Mouse (Mus musculus) liver, embryonic 16.5 days (tissue): Measurements from ENCODE around the gene Chst8. TPM values are rescaled to one million over a fixed set of nuclear protein-coding genes. Genes with fewer than 3 reads are reported as not detected.

Experiments used
- ATAC-seq: fragments of 200-750 bp; cut with Nextera tagmentation; 2 replicates; pipeline ENCODE4 v1.8.0; 2017; ENCODE audit warnings: low read depth, mild to moderate bottlenecking, moderate number of reproducible peaks, moderate library complexity
- H3K27ac ChIP-seq: fragments of 300-500 bp; sonication (generic); 2 replicates; pipeline ENCODE4 v1.5.1; 2014; ENCODE audit warnings: mild to moderate bottlenecking, low read length
- H3K27me3 ChIP-seq: fragments of 300-500 bp; sonication (generic); 2 replicates; pipeline ENCODE4 v1.6.1; 2014; ENCODE audit warnings: low read depth, low read length, mixed read lengths; ENCODE audit not compliant: control insufficient read depth, insufficient read depth
- H3K36me3 ChIP-seq: fragments of 300-500 bp; sonication (generic); 2 replicates; pipeline ENCODE4 v1.6.1; 2014; ENCODE audit warnings: mild to moderate bottlenecking; ENCODE audit not compliant: control insufficient read depth, insufficient read depth
- H3K4me1 ChIP-seq: fragments of 300-500 bp; sonication (generic); 2 replicates; pipeline ENCODE4 v1.6.1; 2014; ENCODE audit warnings: low read depth, low read length, mixed read lengths; ENCODE audit not compliant: control insufficient read depth
- H3K4me2 ChIP-seq: fragments of 300-500 bp; sonication (generic); 2 replicates; pipeline ENCODE4 v1.6.1; 2014; ENCODE audit warnings: low read depth, low read length, mixed read lengths
- H3K4me3 ChIP-seq: fragments of 300-500 bp; sonication (generic); 2 replicates; pipeline ENCODE4 v1.5.1; 2014; ENCODE audit warnings: low read depth, mild to moderate bottlenecking, low read length
- H3K9ac ChIP-seq: fragments of 300-500 bp; sonication (generic); 2 replicates; pipeline ENCODE4 v1.6.1; 2014; ENCODE audit warnings: low read depth, low read length
- H3K9me3 ChIP-seq: fragments of 300-500 bp; sonication (generic); replicated peaks from 2 replicates; pipeline ENCODE4 v1.6.1; 2016; ENCODE audit warnings: low read length; ENCODE audit not compliant: control insufficient read depth
- WGBS: fragments of 180-500 bp; shearing (Covaris S2); extraction: QIAGEN DNeasy Blood & Tissue Kit; methylation state at CpG from one replicate; pipeline ENCODE4 v1.1.7; 2014; ENCODE audit not compliant: insufficient replicate concordance; 5-methylcytosine and 5-hydroxymethylcytosine counted together
- polyA plus RNA-seq: library from polyadenylated mRNA; unstranded; fragments of >200 nt; fragmentation: Nextera tagmentation; extraction: Ambion mirVana; gene quantifications from 2 replicates; pipeline ENCODE4 v1.2.1, GENCODE M21; 2015

Gene Chst8
- polyA plus RNA-seq, 1 experiment from 2014 or later, result 0.33 TPM

DNA sequence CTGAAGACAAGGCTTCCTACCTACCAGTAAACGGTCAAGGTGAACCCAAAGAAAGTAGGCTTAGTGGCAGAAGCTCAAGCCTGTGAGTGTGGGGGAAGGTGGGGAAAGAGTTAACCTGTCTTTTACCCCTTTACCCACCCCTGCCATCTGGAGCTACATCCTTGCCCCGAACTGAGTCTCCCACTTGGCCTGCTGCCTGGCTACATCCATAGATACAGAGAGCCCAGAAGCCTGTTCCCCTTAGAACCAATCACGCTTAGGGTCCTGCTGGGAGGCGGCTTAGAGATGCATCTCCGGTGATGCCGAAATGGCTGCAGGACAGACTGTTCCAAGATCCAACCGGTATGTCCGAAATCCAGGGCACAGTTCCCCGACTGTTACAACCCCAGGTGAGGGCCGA lies 1.5 kb downstream of the Chst8 start:
- WGBS, result 4% methylated on average over 10 of the region's 10 CpGs
- Histone ChIP-seq H3K36me3 (no peaks in the 10 kb centered on the region), H3K4me2 (no peak overlapping the region), H3K27ac (no peak overlapping the region), H3K9ac (no peak overlapping the region), H3K4me1 (no peaks in the 10 kb centered on the region; the same call in none of the 2 replicates), H3K9me3 (no peaks in the 10 kb centered on the region), H3K27me3 (peaks cover 41% of the 10 kb centered on the region), H3K4me3 (no peak overlapping the region)
- no peak for ATAC-seq

DNA sequence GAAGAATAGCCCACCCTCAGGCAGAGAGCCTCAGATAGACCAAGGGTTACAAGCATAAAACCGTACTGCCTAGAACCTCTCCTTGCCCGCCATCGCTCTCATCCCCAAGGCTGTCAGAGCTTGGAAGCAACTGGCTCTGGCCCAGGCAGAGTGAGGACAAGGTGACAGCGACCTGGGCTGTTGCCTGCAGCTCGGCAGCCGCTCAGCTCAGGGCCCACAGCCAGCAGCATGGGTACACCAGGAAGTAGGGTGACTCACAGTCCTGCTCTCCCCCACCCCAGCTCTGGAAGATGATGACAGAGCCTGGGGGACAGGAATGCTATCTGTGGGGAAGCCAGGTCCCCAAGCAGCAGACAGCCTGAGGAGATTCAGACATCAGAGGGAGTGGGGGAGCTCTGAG lies 6.2 kb downstream of the Chst8 start:
- Histone ChIP-seq H3K9me3 (no peaks in the 10 kb centered on the region), H3K36me3 (no peaks in the 10 kb centered on the region), H3K27ac (no peak overlapping the region), H3K27me3 (peaks cover 13% of the 10 kb centered on the region), H3K4me1 (no peaks in the 10 kb centered on the region), H3K9ac (no peak overlapping the region), H3K4me3 (no peak overlapping the region), H3K4me2 (no peak overlapping the region)
- ATAC-seq, result no peak
- WGBS, result 43% methylated on average over 6 of the region's 6 CpGs

DNA sequence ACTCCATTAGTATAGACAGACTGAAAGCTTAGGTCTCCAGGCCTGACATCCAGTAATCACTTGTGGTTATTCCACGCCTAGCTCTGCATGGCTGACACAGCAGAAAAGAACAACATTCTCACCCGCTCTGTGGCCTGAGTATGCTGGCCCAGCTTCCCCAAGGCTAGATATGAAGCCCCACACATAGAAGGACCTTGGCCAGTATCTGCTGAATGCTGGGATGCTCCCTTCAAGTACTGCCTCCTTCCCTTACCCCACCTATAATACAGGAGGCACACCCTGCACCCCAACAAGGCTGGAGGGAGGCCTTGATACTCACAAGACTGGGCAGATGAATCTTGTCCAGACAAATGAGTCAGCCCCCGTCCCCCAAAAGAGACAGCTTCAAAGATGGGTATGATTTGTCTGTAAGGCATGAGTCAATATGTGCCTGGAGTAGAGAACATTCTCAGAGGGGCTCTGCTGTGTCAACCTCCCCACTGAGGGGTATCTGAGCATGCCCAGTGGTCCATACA lies 6.8 kb downstream of the Chst8 start:
- Histone ChIP-seq H3K4me3 (no peak overlapping the region), H3K36me3 (no peaks in the 10 kb centered on the region), H3K9ac (no peak overlapping the region), H3K4me1 (no peaks in the 10 kb centered on the region), H3K4me2 (no peak overlapping the region), H3K9me3 (no peaks in the 10 kb centered on the region), H3K27me3 (peaks cover 7% of the 10 kb centered on the region), H3K27ac (no peak overlapping the region)
- WGBS, result 42% methylated on average over 3 of the region's 3 CpGs
- ATAC-seq, result no peak

DNA sequence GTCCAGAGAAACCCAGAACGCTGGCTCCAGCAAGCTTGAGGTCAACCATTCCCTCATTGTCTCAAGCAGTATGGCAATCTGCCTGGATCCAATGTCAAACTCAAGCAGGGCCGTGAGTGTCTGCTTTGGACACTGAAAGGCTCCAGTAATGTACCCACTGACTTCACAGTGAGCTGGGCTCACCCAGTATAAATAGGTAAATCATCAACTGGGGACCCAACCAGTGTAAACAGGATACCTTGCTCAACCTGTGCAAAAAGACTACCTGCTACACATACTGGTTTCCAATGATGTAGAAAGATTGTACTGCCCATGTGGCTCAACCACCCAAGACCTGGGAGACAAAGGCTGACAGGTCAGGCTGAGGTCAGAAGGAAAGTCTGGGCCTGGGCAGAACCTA lies 7.5 kb downstream of the Chst8 start:
- peaks cover 2% of the 10 kb centered on the region for H3K27me3 ChIP-seq
- no peaks in the 10 kb centered on the region for H3K36me3 ChIP-seq
- H3K9ac ChIP-seq, result no peak overlapping the region
- no peak overlapping the region for H3K27ac ChIP-seq
- H3K4me3 ChIP-seq, result no peak overlapping the region
- 45% methylated on average over 2 of the region's 2 CpGs for WGBS
- peak; percentile 54; the same call in 1 of the 2 replicates for ATAC-seq
- no peaks in the 10 kb centered on the region for H3K9me3 ChIP-seq
- no peak overlapping the region for H3K4me2 ChIP-seq
- H3K4me1 ChIP-seq, result no peaks in the 10 kb centered on the region

DNA sequence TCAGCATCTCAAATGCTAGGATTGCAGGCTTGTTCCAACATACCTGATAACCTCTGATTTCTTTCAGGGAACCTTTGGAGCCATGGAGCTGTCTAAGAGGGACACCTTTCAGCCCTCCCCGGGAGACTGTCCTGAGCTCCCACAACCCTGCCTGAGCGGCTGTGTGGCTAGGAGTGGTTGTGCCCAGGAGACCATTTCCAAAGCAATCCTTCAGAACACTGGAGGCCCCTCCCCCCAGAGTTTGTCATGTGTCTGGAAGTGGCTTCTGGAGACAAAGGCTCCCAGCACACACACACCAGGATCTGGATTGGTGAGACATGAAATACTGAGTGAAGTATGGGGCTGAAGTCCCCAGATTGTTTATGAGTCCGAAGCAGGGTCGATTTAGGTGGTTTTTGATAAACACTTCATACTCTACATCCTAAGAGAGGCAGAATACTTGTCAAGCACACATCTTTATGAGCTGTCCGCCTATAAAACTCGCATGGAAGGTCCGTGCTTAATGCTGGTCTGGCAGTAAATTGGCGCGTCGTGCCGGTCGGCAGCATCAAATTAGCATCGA lies 12.5 kb downstream of the Chst8 start:
- Histone ChIP-seq H3K9ac (no peak overlapping the region), H3K9me3 (no peaks in the 10 kb centered on the region), H3K4me2 (no peak overlapping the region), H3K27me3 (no peaks in the 10 kb centered on the region), H3K4me3 (no peak overlapping the region), H3K27ac (no peak overlapping the region), H3K36me3 (no peaks in the 10 kb centered on the region), H3K4me1 (no peaks in the 10 kb centered on the region; the same call in 1 of the 2 replicates)
- no peak for ATAC-seq
- 53% methylated on average over 13 of the region's 13 CpGs for WGBS

DNA sequence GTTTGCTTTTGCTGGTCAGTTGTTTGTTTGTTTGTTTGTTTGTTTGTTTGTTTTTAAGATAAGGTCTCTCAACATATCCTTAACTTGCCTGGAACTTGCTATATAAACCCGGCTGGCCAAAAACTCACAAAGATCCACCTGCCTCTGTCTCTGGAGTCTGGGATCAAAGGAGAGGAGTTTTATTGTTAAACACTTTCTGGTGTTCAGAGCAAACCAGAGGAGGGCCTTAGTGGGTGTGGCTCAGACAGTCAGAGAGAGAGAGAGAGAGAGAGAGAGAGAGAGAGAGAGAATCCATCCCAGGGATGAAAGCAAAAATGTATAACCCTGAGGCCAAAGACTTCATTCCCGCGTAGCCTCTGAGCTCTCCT lies 13.1 kb downstream of the Chst8 start:
- Histone ChIP-seq H3K4me2 (no peak overlapping the region), H3K27me3 (no peaks in the 10 kb centered on the region), H3K4me3 (no peak overlapping the region), H3K9ac (no peak overlapping the region), H3K27ac (no peak overlapping the region), H3K36me3 (no peaks in the 10 kb centered on the region), H3K9me3 (no peaks in the 10 kb centered on the region), H3K4me1 (no peaks in the 10 kb centered on the region; the same call in 1 of the 2 replicates)
- ATAC-seq, result no peak
- WGBS, result 17% methylated on average over 3 of the region's 3 CpGs

DNA sequence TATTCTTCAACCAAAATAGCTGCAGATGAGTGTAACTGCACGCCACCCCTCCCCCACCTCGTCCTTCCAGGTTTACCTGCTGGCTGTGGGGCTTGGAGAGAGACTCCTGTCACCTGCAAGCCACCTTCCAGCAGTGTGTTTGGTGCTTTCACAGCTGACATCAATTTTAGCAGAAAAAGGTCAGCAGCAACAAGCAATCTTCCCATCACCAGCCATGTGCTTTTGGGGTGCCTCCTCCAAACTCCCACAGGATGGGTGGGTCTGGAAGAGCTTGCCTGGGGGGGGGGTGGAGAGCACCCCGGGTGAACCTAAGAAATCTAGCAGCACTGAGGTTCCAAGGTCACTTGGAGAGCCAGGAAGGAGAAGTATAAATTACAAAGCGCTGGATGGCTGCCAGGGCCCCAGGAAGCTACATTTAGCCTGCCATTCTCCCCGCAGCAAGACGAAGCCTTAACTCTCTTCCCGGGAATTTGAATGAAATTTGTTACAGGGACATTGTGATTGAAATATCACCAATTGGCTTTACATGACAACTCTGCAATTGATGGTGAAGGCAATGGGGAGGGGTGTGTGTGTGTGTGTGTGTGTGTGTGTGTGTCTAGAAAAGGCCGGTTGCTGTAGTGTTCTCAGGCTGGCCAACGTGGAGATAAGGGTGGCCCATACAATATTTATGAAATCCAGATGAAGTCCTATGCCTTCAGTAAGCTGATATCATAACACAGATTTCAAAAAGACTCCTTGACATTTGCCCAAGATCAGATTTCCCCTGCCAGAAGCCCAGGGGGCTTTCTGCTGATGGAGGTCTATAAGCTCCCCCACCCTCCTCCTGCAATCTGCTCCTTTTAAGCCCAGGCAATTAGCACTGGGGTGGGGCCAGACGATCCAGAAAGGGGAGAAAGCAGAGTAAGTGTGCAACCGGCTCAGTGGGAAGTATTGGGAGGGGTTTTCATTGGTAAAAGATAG lies 13.8 kb downstream of the Chst8 start:
- Histone ChIP-seq H3K4me2 (no peak overlapping the region), H3K9me3 (no peaks in the 10 kb centered on the region), H3K9ac (no peak overlapping the region), H3K4me3 (no peak overlapping the region), H3K36me3 (no peaks in the 10 kb centered on the region), H3K27me3 (no peaks in the 10 kb centered on the region), H3K27ac (no peak overlapping the region), H3K4me1 (no peaks in the 10 kb centered on the region; the same call in 1 of the 2 replicates)
- WGBS, result 10% methylated on average over 11 of the region's 11 CpGs
- ATAC-seq, result no peak

DNA sequence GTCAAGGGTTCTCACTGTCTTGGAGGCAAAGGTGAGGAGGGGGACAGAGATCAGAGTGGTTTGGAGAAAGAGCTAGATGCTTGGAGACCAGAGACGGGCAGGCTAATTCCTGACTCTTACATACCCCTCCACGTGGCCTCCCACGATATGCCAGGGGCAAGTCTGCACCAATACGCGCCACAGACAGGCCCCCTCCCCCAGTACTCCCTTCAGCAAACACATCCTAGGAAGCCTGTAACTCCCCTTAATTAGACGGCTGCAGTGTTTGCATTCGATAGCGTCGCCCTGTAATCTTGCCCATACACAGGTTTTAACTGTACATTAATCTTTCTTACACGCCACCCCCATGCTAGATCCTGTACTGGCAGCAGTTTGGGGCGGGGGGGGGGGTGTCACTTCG lies 14.5 kb downstream of the Chst8 start:
- Histone ChIP-seq H3K27me3 (no peaks in the 10 kb centered on the region), H3K27ac (no peak overlapping the region), H3K36me3 (no peaks in the 10 kb centered on the region), H3K9ac (no peak overlapping the region), H3K9me3 (no peaks in the 10 kb centered on the region), H3K4me3 (no peak overlapping the region), H3K4me1 (no peaks in the 10 kb centered on the region; the same call in 1 of the 2 replicates), H3K4me2 (no peak overlapping the region)
- no peak for ATAC-seq
- 12% methylated on average over 12 of the region's 12 CpGs for WGBS

DNA sequence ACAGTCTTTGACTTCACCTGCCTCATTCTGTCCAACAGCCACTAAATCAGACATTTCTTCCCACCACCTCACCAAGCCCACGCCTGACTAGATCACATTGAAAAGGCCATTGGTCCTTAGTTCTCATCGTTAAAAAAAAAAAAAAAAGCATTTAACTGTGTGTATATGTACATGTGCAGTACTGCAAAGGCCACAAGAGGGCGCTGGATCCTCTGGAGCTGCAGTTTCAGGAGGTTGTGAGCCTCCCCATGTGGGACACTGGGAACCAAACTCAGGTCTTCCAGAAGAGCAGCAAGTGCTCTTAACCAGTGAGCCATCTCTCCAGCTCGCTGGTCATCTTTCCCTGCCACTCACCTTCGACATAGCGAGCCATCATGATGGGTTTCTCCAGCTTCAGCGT lies 22.1 kb downstream of the Chst8 start:
- no peak for ATAC-seq
- Histone ChIP-seq H3K36me3 (no peaks in the 10 kb centered on the region), H3K9ac (no peak overlapping the region), H3K4me2 (no peak overlapping the region), H3K27ac (no peak overlapping the region), H3K4me3 (no peak overlapping the region), H3K4me1 (no peaks in the 10 kb centered on the region), H3K27me3 (no peaks in the 10 kb centered on the region), H3K9me3 (no peaks in the 10 kb centered on the region)
- WGBS, result 61% methylated on average over 7 of the region's 7 CpGs
